Comparison of ENCODE assay signal across 25 mouse cellular contexts in genomic region chr1:69867776-69868175, GRCm38 (mm10). TPM values are rescaled to one million over a fixed set of nuclear protein-coding genes. Genes with fewer than 3 reads are reported as not detected.
DNase-seq lines count a peak whose midpoint lies in the region; TF ChIP-seq lines count a peak whose summit lies in the region.
"Had no signal": no experiment of that assay in that cellular context is flagged by ENCODE, and none has a peak within 500 bp of the region (broad histone marks: within the 10 kb centered on the region; RNA-seq: fewer than 3 reads in every experiment).

No protein-coding gene starts in this region.

- in situ Hi-C loops in ES-E14 (cut with MboI; ENCODE audit: low sequenced_read_pairs in 2 of 2, unreplicated experiment in 2 of 2): no loop called here

- no peaks in the 10 kb centered on the region for H3K36me3 ChIP-seq in ES-E14 (ENCODE audit: control insufficient read depth, insufficient read depth, low read length, poor library complexity, severe bottlenecking)
- H3K36me3 ChIP-seq: G1E had no signal

- DNase-seq in ES-CJ7 (ENCODE audit: low read depth, low spot score) (peak; percentile 81), ES-E14 (ENCODE audit: low read depth, low spot score) (peak; percentile 29), R1 (ENCODE audit: low read depth, low spot score) (peak; percentile 75), ZHBTc4 (ENCODE audit: low read depth, low spot score) (peak; percentile 67)
- DNase-seq in spleen, adult 18-20 months: no peak
- no peak for DNase-seq in cerebellum, postnatal 14 days
- no peak for DNase-seq in thymus, postnatal 36 days
- no peak for DNase-seq in adrenal gland, adult 18-20 months (ENCODE audit: low spot score in 2 of 2)
- DNase-seq: adrenal gland, adult 2 months; adrenal gland, adult 8-10 months; adrenal gland, postnatal 10 days; adrenal gland, postnatal 14 days; adrenal gland, postnatal 25 days; adrenal gland, postnatal 36 days; B cell, adult 2 months; cerebellum, adult 11 months; cerebellum, adult 11-12 months; cerebellum, adult 18-20 months; cerebellum, adult 2 months; cerebellum, adult 8-10 months; cerebellum, adult 9-10 months; cerebellum, adult 9-11 months had no signal

- no peak overlapping the region for H3K4me3 ChIP-seq in ES-E14 (ENCODE audit: insufficient read depth in 1 of 2, low read depth in 1 of 2, low read length in 2 of 2, poor library complexity in 1 of 2, severe bottlenecking in 1 of 2)

- no peak overlapping the region for H3K27ac ChIP-seq in ES-E14 (ENCODE audit: insufficient read depth, low read depth, low read length, poor library complexity, severe bottlenecking)

- H3K4me1 ChIP-seq in ES-E14 (ENCODE audit: control insufficient read depth in 2 of 2, insufficient read depth in 2 of 2, low read length in 2 of 2, poor library complexity in 1 of 2): no peaks in the 10 kb centered on the region

- H3K9ac ChIP-seq in ES-E14 (ENCODE audit: insufficient read depth, low read depth, low read length, poor library complexity, severe bottlenecking): no peak overlapping the region

- H3K9me3 ChIP-seq in ES-E14 (ENCODE audit: control insufficient read depth, insufficient read depth, low read depth, low read length): no peaks in the 10 kb centered on the region
- H3K9me3 ChIP-seq: G1E had no signal

TF ChIP-seq in ES-E14, 5 proteins besides CTCF, POLR2A, EP300 and RAD21:
- TF ChIP-seq ZNF384 (IDR thresholded peaks at IDR 0.05; ENCODE audit: low read depth, low read length) (peak; percentile 52; the same call in 1 of the 2 replicates), HCFC1 (IDR thresholded peaks at IDR 0.05; ENCODE audit: borderline replicate concordance, insufficient read depth, low read length) (no peak), ZC3H11A (IDR thresholded peaks at IDR 0.05; ENCODE audit: borderline replicate concordance, low read depth, low read length) (no peak)
TF ChIP-seq in ES-E14: peak in this region for 1.

RNA-seq across cellular contexts. Expression of gene Spag16, which starts 41.0 kb away (rescaled TPM):
- 0.31 and 0.53 TPM in 2 replicates for total RNA-seq in ES-E14 (2012; rRNA removed)
- total RNA-seq in adrenal gland, adult 18-20 months (2021): not detected
- total RNA-seq: adrenal gland, adult 2 months; adrenal gland, adult 8-10 months; adrenal gland, postnatal 10 days; adrenal gland, postnatal 14 days; adrenal gland, postnatal 25 days; adrenal gland, postnatal 36 days; CH12.LX; G1E; MEL had no signal

Comparison
In these comparisons a context has a peak if more than half of its experiments do, and no peak if none do; other contexts are left out.
1. DNase-seq: peak in ES-CJ7 (single experiment), ES-E14 (single experiment), R1 (single experiment) and ZHBTc4 (single experiment); none in spleen, adult 18-20 months (0 of 2), cerebellum, postnatal 14 days (0 of 2), thymus, postnatal 36 days (0 of 2) and adrenal gland, adult 18-20 months (0 of 2).